Mouse (Mus musculus): ENCODE measurements at regions not wholly inside any gene's neighbourhood (a gene's known extent, or its start where the extent isn't known, plus 50 kb on each side); places are given as distances from the start of the nearest gene placed in this dataset.

DNA sequence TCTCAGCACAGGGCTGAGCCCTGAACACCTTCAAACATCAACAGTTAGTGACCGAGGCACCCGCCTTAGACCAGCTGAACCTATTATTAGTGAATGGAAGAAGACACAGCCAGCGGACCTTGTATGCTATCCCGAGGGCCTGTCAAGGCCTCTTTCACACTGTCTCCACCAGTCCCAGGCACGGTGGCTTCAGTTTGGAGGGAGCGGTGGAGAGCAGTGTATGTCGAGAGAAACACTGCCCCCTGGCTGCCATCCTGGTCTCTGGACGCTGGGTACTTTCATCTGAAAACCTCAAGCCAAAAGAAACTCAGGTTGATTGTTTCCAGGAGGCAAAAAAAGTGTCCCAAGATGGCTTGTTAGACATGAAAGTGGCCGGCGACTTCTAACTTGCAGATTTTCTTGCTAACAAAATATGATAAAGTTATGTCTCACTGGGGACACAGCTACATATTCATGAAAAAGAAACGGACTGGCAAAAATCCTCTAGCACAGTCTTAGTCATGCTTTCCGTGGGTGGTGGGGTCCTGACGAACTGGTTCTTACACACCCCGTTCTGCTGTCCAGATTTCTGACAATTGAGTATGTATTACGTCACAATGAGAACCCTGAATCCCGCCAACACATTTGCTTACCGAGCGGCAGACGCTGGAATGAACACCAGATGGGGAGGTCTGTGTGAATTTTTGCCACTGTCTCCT is 57.2 kb upstream of the Igfbp7 start:
- H3K27ac ChIP-seq, result no peak overlapping the region
- 0 out of 2 replicates have a peak, but pooled peaks cover 2% of the 10 kb centered on the region for H3K4me1 ChIP-seq
- WGBS, result 60% methylated on average over 19 of the region's 19 CpGs
- H3K4me3 ChIP-seq, result no peak overlapping the region
- no peaks in the 10 kb centered on the region for H3K36me3 ChIP-seq
- H3K4me2 ChIP-seq (replicated peaks), result no peak overlapping the region
- no peak overlapping the region for H3K9ac ChIP-seq
- ATAC-seq (ENCODE audit: low FRiP score), result no peak
- no peaks in the 10 kb centered on the region for H3K9me3 ChIP-seq (replicated peaks)
- no peaks in the 10 kb centered on the region for H3K27me3 ChIP-seq

DNA sequence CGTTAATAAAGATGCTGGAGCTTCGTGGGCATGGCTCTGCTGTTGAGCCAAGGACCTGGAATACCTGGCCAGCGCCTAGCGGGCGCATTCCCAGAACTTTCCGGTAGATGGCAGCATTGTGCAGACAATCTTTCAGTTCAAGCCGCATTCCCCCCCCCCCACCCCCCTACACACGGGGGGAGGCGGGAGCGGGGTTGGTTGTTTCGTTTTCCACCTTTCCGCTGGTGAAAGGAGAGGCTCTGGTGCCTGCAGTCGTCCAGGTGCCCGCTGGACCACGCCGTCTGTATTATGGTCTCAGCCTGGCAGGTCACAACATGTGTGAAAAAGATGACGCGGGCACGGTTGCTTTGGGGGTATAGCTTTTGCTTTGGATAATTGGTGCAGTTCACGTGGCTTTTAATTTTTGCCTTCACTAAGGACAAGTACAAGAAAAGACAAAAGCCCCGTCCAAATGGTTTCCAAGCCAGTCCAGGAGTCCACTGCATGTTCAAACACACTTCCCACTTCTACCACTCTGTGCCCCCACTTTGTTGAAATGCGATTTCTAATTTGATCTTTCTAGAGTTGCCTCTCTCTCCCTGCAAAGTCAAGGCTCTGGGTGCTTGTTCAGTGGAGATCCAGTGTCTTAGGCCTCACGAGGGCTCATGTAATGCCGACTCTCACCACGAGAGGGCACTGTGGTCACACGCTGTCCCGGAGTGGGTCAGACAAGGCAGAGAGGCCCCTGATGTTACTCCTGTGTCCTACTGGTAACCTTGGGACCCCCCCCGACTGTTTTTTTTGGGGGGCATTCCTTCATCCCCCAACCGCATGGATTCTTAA is 52.3 kb upstream of the Igfbp7 start:
- H3K36me3 ChIP-seq, result no peaks in the 10 kb centered on the region
- peak overlapping the region; percentile 74 for H3K27ac ChIP-seq
- H3K27me3 ChIP-seq, result no peaks in the 10 kb centered on the region
- peak overlapping the region; percentile 55; the same call in 1 of the 2 replicates for H3K9ac ChIP-seq
- H3K4me3 ChIP-seq, result peak overlapping the region; percentile 49
- peak; percentile 93 for ATAC-seq (ENCODE audit: low FRiP score)
- H3K4me2 ChIP-seq (replicated peaks), result peak overlapping the region; percentile 54
- WGBS, result under 1% methylated on average over 29 of the region's 29 CpGs
- 0 out of 2 replicates have a peak, but pooled peaks cover 2% of the 10 kb centered on the region for H3K4me1 ChIP-seq
- H3K9me3 ChIP-seq (replicated peaks), result no peaks in the 10 kb centered on the region
